Mouse (Mus musculus) liver, embryonic 12.5 days (tissue): ENCODE results near the gene 1700080E11Rik. TPM values are rescaled to one million over a fixed set of nuclear protein-coding genes. Genes with fewer than 3 reads are reported as not detected.
"Not testable (repeated sequence)": the region's sequence is repeated elsewhere in the genome, so short reads cannot be mapped to it uniquely, and the experiment has no call there.

ENCODE experiments used
- ATAC-seq: fragments of 200-750 bp; cut with Nextera tagmentation; 2 replicates; pipeline ENCODE4 v1.8.0; 2017; ENCODE audit warnings: moderate number of reproducible peaks, mild to moderate bottlenecking, moderate library complexity
- H3K27ac ChIP-seq: fragments of 300-500 bp; sonication (generic); 2 replicates; pipeline ENCODE4 v1.5.1; 2016; ENCODE audit warnings: mild to moderate bottlenecking
- H3K27me3 ChIP-seq: fragments of 300-500 bp; sonication (generic); replicated peaks from 2 replicates; pipeline ENCODE4 v1.6.1; 2016; ENCODE audit warnings: mild to moderate bottlenecking, moderate library complexity
- H3K36me3 ChIP-seq: fragments of 300-500 bp; sonication (generic); 2 replicates; pipeline ENCODE4 v1.6.1; 2016; ENCODE audit warnings: mild to moderate bottlenecking, moderate library complexity
- H3K4me1 ChIP-seq: fragments of 300-500 bp; sonication (generic); 2 replicates; pipeline ENCODE4 v1.6.1; 2016
- H3K4me2 ChIP-seq: fragments of 300-500 bp; sonication (generic); 2 replicates; pipeline ENCODE4 v1.6.1; 2016; ENCODE audit warnings: mild to moderate bottlenecking, moderate library complexity
- H3K4me3 ChIP-seq: fragments of 300-500 bp; sonication (generic); 2 replicates; pipeline ENCODE4 v1.5.1; 2016; ENCODE audit warnings: mild to moderate bottlenecking, moderate library complexity
- H3K9ac ChIP-seq: fragments of 300-500 bp; sonication (generic); 2 replicates; pipeline ENCODE4 v1.6.1; 2016; ENCODE audit warnings: mild to moderate bottlenecking, moderate library complexity
- H3K9me3 ChIP-seq: fragments of 300-500 bp; sonication (generic); replicated peaks from 2 replicates; pipeline ENCODE4 v1.6.1; 2016; ENCODE audit warnings: mild to moderate bottlenecking, moderate library complexity
- WGBS: fragments of 180-500 bp; shearing (Covaris S2); methylation state at CpG from one replicate; pipeline ENCODE4 v1.1.7; 2016; ENCODE audit not compliant: insufficient replicate concordance; 5-methylcytosine and 5-hydroxymethylcytosine counted together
- polyA plus RNA-seq: library from polyadenylated mRNA; unstranded; fragments of >200 nt; fragmentation: Nextera tagmentation; extraction: Ambion mirVana; gene quantifications from 2 replicates; pipeline ENCODE4 v1.2.1, GENCODE M21; 2016

1700080E11Rik gene
- polyA plus RNA-seq, result not detected in 2 replicates

DNA sequence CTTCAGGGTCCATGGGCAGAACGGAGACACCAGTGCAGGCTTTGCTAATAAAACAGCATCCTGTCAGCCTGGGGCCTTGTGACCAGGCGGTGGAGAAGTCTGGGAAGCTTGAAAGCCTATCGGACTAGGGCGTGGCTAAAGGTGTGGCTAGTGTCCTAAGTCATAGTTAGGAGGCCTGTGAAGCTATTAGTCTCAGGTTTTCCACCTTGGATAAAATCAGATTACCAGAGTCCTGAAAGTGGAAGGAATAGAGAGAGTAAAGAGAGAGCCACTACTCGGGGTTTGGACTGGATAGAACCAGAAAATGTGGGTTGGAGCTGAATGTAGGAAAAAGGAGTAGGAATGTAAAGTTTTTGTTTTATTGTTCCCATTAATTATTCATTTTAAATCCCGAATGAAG is at the start of gene 1700080E11Rik:
Gene 1700080E11Rik, minus strand, starts transcription at position 101 of the 400 bp plus-strand sequence.
- H3K9me3 ChIP-seq, result no peaks in the 10 kb centered on the region
- H3K27ac ChIP-seq, result no peak within 1 kb of the TSS
- no peak for ATAC-seq
- H3K36me3 ChIP-seq, result no peaks in the 10 kb centered on the region
- WGBS, result 61% methylated on average over 6 of the region's 6 CpGs
- no peaks in the 10 kb centered on the region for H3K27me3 ChIP-seq
- no peak within 1 kb of the TSS for H3K4me2 ChIP-seq
- H3K4me3 ChIP-seq, result no peak within 1 kb of the TSS
- H3K4me1 ChIP-seq, result no peaks in the 10 kb centered on the region
- H3K9ac ChIP-seq, result no peak within 1 kb of the TSS

DNA sequence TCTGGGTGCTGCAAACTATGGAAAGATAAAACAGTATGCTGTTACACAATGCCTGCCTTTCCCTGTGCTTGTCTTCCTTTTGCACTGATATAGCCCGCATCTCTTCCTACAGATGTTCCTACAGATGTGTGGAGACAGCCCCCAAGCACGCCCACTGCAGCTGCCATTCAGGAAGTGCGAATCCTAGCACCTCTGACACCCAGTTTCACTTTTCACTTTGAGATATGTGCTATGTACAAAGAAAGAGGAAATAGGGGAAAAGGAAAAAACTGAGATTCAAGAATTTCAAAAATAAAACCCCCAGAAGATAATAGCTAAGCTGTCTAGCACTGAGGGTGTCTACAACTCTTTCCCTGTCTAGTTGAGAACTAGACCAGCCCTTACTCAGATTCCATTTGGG is 41.8 kb upstream of the 1700080E11Rik start:
- Histone ChIP-seq H3K4me3 (no peak overlapping the region), H3K4me2 (no peak overlapping the region), H3K36me3 (no peaks in the 10 kb centered on the region), H3K27ac (no peak overlapping the region), H3K9ac (no peak overlapping the region), H3K27me3 (no peaks in the 10 kb centered on the region), H3K9me3 (no peaks in the 10 kb centered on the region), H3K4me1 (no peaks in the 10 kb centered on the region)
- no peak for ATAC-seq
- WGBS, result 43% methylated on average over 3 of the region's 3 CpGs

DNA sequence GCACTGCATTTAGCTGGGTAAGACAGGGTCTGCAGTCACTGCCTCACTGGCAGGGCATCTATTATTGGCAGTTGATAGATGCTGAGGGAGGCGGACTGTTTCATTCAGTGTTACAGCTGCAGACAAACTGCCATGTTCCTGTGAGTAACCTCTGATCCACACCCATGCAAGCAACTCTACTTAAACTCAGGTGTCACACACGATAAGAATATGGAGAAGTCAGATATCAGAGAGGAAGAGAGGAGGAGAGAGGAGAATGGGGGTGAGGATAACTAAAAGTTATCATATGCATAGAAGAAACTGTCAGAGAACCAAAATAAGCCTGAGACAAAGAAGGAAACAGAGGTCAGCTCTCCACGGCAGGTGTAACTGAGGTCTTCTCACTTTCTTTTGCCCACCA is 37.5 kb upstream of the 1700080E11Rik start:
- H3K9me3 ChIP-seq, result no peaks in the 10 kb centered on the region
- no peaks in the 10 kb centered on the region for H3K27me3 ChIP-seq
- no peaks in the 10 kb centered on the region for H3K36me3 ChIP-seq
- no peak overlapping the region for H3K4me3 ChIP-seq
- WGBS, result 68% methylated on average over 3 of the region's 3 CpGs
- H3K4me2 ChIP-seq, result no peak overlapping the region
- ATAC-seq, result no peak
- no peak overlapping the region for H3K27ac ChIP-seq
- H3K9ac ChIP-seq, result no peak overlapping the region
- no peaks in the 10 kb centered on the region for H3K4me1 ChIP-seq

DNA sequence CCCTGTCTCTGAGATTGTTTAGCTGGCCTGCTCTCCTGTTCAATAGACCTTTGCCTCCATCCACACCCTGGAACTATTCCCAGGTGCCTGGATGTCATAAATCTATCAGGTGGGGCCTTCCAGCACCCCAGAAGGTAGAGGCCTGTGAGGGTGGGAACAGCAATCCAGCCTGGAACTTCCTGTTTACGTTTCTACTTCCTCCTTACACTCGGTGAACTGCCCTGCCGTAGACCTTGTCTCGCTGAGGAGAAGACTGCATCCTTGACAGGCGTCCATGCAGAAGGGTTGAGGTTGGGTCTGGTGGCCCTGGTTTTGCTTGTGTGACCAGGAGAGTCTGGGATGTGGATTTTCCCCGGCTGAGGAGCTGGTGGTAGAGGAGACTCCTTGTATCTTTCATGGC is 5.7 kb downstream of the 1700080E11Rik start:
- H3K9ac ChIP-seq, result no peak overlapping the region
- H3K4me3 ChIP-seq, result no peak overlapping the region
- no peaks in the 10 kb centered on the region for H3K27me3 ChIP-seq
- H3K27ac ChIP-seq, result no peak overlapping the region
- no peaks in the 10 kb centered on the region for H3K36me3 ChIP-seq
- H3K4me1 ChIP-seq, result no peaks in the 10 kb centered on the region
- 49% methylated on average over 6 of the region's 6 CpGs for WGBS
- no peak for ATAC-seq
- H3K9me3 ChIP-seq, result no peaks in the 10 kb centered on the region
- no peak overlapping the region for H3K4me2 ChIP-seq

DNA sequence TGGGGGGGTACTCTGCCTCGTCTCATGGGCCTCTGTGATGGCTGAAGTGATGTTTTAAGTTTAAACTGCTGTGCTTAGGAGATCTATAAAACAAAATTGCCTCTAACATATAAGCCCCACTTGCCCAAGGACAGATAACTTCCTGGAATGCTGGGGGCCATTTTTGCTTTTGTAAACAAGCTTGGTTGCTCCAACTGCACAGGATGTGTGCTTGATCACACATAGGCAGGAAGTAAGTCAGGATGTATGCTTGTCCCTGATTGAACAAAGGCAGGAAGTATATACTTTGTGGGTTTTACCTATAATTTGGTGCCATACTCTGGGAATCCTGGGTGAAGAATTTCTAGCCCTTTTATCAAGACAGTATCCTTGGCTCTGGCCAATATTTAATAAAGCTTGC is 8.5 kb downstream of the 1700080E11Rik start:
- WGBS, result 36% methylated on average over 1 of the region's 1 CpGs
- no peaks in the 10 kb centered on the region for H3K9me3 ChIP-seq
- H3K36me3 ChIP-seq, result no peaks in the 10 kb centered on the region
- peaks cover 10% of the 10 kb centered on the region for H3K4me1 ChIP-seq
- no peak for ATAC-seq
- no peak overlapping the region for H3K9ac ChIP-seq
- no peak overlapping the region for H3K4me2 ChIP-seq
- no peaks in the 10 kb centered on the region for H3K27me3 ChIP-seq
- H3K4me3 ChIP-seq, result no peak overlapping the region
- no peak overlapping the region for H3K27ac ChIP-seq

DNA sequence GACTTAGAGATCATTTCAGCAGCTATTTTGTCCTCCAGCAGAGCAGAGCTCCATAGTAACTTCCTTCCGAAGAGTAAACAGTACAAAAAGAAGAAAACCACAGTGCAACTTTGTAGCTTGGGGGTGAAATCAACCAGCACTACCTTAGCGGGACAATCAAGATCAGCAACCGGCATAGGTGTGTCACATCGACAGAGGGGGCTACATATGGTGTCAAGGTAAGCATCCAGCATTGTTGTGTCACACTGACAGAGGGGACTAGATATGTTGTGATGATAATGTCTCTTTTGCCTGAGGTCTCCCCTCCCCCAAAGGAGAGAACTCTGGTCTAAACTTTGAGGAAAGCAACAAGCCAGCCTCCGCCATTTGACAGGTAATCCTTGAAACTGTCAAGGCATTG is 10.4 kb downstream of the 1700080E11Rik start:
- Histone ChIP-seq H3K27ac (no peak overlapping the region), H3K4me2 (no peak overlapping the region), H3K36me3 (no peaks in the 10 kb centered on the region), H3K9me3 (no peaks in the 10 kb centered on the region), H3K4me1 (peaks cover 20% of the 10 kb centered on the region), H3K9ac (no peak overlapping the region), H3K4me3 (no peak overlapping the region), H3K27me3 (no peaks in the 10 kb centered on the region)
- no peak for ATAC-seq
- 61% methylated on average over 5 of the region's 5 CpGs for WGBS

DNA sequence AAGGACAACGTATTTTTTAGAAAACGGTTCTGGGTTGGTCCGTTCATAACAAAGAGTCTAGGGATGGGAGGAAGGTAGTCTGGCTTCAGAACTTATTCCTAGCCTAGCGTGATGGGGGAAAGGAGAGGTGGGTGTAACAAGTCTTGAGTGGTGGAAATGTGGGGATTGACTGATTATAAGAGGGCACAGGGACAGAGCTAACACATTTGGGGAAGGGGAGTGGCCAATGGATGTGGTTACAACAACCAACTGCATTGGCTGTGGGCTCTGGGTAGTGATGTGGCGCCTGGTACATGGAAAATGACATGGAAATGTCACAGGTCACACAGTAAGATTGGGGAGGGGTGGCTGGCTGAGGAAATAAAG is 12.9 kb downstream of the 1700080E11Rik start:
- peak overlapping the region; percentile 50; the same call in 1 of the 2 replicates for H3K9ac ChIP-seq
- peak overlapping the region; percentile 73; the same call in 1 of the 2 replicates for H3K27ac ChIP-seq
- no peaks in the 10 kb centered on the region for H3K9me3 ChIP-seq
- no peaks in the 10 kb centered on the region for H3K36me3 ChIP-seq
- H3K4me2 ChIP-seq, result peak overlapping the region; percentile 96
- H3K4me3 ChIP-seq, result peak overlapping the region; percentile 79
- peaks cover 25% of the 10 kb centered on the region for H3K4me1 ChIP-seq
- WGBS, result 23% methylated on average over 5 of the region's 5 CpGs
- ATAC-seq, result peak; percentile 27
- no peaks in the 10 kb centered on the region for H3K27me3 ChIP-seq

DNA sequence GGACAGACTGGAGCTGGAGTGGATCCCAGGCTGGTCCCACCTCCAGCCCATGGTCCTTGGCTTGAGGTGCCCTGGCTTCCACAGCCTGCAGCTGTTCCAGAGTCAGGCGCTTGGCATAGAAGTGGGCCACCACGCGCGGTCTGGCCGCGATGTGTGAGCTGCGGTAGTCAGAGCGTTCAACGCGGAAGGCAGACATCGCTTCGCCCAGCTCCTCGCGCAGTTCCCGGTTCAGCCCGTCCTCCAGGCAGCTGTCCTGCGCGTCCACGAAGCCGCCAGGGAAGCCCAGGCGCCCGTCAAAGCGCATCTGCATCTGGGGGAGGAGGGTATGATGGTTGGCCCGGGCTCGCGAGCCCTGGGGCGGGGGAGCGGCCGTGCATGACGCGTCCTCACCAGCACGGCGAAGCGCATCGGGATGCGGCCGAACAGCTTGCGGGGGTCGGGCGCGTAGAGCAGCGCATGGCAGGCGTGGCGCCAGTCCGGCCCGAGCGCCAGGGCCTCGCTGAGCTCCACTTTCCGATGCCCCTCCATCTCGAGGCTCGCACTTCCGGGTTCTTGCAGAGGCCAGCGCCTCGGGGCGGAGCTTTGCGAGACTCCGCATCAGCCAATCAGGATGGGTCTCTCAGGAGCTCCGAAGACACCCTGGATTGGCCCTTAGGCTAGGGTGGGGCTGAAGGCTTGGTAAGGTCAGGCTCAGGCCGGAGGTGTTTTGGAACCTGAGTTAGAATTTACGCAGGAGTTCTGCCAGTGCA is 13.5 kb downstream of the 1700080E11Rik start, which contains the start of gene Nudt16:
Gene Nudt16, minus strand, starts transcription at position 572 of the 749 bp plus-strand sequence.
- H3K4me3 ChIP-seq, result peak within 1 kb of the TSS; percentile 79
- WGBS, result under 1% methylated on average over 56 of the region's 60 CpGs
- H3K9me3 ChIP-seq, result no peaks in the 10 kb centered on the region
- no peaks in the 10 kb centered on the region for H3K36me3 ChIP-seq
- peak within 1 kb of the TSS; percentile 73 for H3K27ac ChIP-seq
- peak within 1 kb of the TSS; percentile 96 for H3K4me2 ChIP-seq
- peak; percentile 100 for ATAC-seq
- peak within 1 kb of the TSS; percentile 79 for H3K9ac ChIP-seq
- H3K4me1 ChIP-seq, result peaks cover 25% of the 10 kb centered on the region
- no peaks in the 10 kb centered on the region for H3K27me3 ChIP-seq

DNA sequence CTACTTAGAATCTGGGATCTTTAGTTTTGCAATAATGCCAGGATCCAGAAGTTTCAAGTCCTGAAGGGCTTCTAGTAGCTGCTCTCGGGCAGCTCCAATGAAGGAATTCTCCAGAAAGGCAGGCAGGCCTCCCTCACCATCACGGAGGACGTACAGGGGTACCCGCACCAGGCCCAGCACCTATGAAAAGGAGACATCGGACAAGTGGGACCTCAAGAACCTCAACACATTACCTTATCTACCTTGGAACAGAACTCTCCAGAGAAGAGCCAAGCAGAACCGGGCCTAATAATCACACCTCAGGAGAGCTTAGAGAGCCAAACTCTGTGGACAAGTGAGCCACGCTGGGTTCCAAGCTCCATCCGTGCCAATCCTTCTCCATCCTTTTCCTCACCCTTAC is 14.6 kb downstream of the 1700080E11Rik start:
- WGBS, result 83% methylated on average over 8 of the region's 8 CpGs
- Histone ChIP-seq H3K27ac (no peak overlapping the region), H3K9ac (no peak overlapping the region), H3K4me1 (peaks cover 25% of the 10 kb centered on the region), H3K4me2 (peak overlapping the region; percentile 96), H3K4me3 (0 out of 2 replicates have a peak overlapping the region, but pooled peaks have one; percentile 79), H3K27me3 (no peaks in the 10 kb centered on the region), H3K9me3 (no peaks in the 10 kb centered on the region), H3K36me3 (no peaks in the 10 kb centered on the region)
- no peak for ATAC-seq

DNA sequence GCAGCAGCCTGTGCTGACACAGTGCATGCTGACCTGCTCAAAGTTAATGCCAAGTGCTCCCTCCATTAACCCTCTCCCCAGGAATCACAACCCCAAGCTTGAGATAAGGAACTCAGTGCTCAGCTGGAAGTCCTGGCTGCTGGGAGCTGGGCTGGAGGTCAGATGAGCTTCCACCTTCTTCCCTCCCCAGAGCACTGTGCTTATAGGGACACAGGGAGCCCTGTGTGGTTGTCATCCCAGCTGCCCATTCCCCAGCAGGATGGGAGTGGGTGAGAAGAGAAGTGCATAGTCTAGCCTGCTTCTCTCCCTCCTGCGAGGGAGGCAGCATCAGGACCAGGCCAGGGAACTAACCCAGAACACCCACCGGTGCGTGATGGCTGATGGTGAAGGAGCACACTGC is 19.7 kb downstream of the 1700080E11Rik start:
- not testable (repeated sequence) for H3K27ac ChIP-seq, ATAC-seq
- 63% methylated on average over 3 of the region's 3 CpGs for WGBS

DNA sequence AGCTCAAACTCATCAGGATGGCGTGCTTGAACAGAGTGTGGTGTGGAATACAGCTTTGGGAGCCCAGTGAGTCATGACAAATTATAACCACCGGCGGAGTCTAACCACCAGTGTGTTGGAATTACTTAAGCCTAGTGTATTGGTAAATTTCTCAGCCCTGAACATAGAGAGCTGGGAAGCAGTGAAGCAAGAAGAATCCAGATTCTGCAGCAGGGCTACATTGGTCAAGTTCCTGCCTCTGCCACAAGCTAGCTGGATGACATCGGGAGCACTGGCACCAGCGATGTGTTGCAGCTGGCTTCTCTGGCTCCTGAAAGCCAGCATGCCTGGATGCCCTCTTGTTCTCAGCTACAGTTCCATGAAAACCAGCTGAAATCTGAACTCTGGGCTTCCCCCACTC is 41.0 kb downstream of the 1700080E11Rik start:
- H3K27me3 ChIP-seq, result no peaks in the 10 kb centered on the region
- 74% methylated on average over 5 of the region's 5 CpGs for WGBS
- H3K4me2 ChIP-seq, result no peak overlapping the region
- no peak for ATAC-seq
- no peaks in the 10 kb centered on the region for H3K4me1 ChIP-seq
- H3K36me3 ChIP-seq, result no peaks in the 10 kb centered on the region
- no peak overlapping the region for H3K4me3 ChIP-seq
- H3K9ac ChIP-seq, result no peak overlapping the region
- H3K27ac ChIP-seq, result no peak overlapping the region
- no peaks in the 10 kb centered on the region for H3K9me3 ChIP-seq

More for the DNA sequence above, 19.7 kb downstream of the 1700080E11Rik start:
- H3K27me3 ChIP-seq, H3K9me3 ChIP-seq, H3K36me3 ChIP-seq, H3K4me1 ChIP-seq, H3K9ac ChIP-seq, H3K4me3 ChIP-seq, H3K4me2 ChIP-seq: not testable (repeated sequence)

DNA sequence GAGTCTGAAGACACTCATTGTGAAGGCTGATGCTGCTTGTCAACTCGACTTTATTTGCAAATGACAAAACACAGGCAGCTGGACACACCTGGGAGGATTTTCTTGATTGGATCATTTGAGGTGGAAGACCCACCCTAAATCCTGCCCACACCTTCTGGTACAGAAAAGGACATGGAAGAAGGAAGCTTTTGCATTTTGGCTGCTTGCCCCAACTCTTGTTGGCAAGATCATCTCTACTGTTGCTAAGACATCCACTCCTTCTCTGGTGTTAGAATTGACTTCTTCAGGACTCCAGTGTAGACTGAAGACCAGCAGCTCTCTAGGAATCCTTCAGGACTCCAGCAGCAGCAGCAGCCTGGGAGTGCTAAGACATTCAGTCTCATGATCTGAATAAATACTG is 43.0 kb downstream of the 1700080E11Rik start:
- no peaks in the 10 kb centered on the region for H3K27me3 ChIP-seq
- no peak overlapping the region for H3K9ac ChIP-seq
- H3K36me3 ChIP-seq, result no peaks in the 10 kb centered on the region
- no peak overlapping the region for H3K4me3 ChIP-seq
- no peaks in the 10 kb centered on the region for H3K9me3 ChIP-seq
- 29% methylated on average over 1 of the region's 1 CpGs for WGBS
- H3K27ac ChIP-seq, result no peak overlapping the region
- no peaks in the 10 kb centered on the region for H3K4me1 ChIP-seq
- no peak overlapping the region for H3K4me2 ChIP-seq
- ATAC-seq, result no peak
